In genomic region chr1:132886626-132887025, GRCm38 (mm10) we compare ENCODE assay signal across 25 mouse cellular contexts. TPM values are rescaled to one million over a fixed set of nuclear protein-coding genes. Genes with fewer than 3 reads are reported as not detected.
"Had no signal": no experiment of that assay in that cellular context is flagged by ENCODE, and none has a peak within 500 bp of the region (broad histone marks: within the 10 kb centered on the region; RNA-seq: fewer than 3 reads in every experiment).

No protein-coding gene starts in this region.

- H3K27ac ChIP-seq: gastrocnemius, adult 2 months; heart, embryonic 10.5 days; hindbrain, embryonic 12.5 days; hindbrain, embryonic 14.5 days; intestine, embryonic 15.5 days; limb, embryonic 13.5 days; limb, embryonic 15.5 days; liver, embryonic 12.5 days; liver, embryonic 14.5 days had no signal

- H3K9me3 ChIP-seq: heart, embryonic 10.5 days; heart, embryonic 12.5 days; hindbrain, embryonic 10.5 days; hindbrain, embryonic 12.5 days; intestine, embryonic 15.5 days; limb, embryonic 13.5 days; limb, embryonic 15.5 days; liver, embryonic 12.5 days had no signal

- H3K36me3 ChIP-seq: heart, embryonic 10.5 days; heart, embryonic 12.5 days; hindbrain, embryonic 10.5 days; hindbrain, embryonic 12.5 days; intestine, embryonic 15.5 days; limb, embryonic 13.5 days; limb, embryonic 15.5 days; liver, embryonic 12.5 days had no signal

- DNase-seq: gastrocnemius, adult 2 months; gastrocnemius, postnatal 10 days; gastrocnemius, postnatal 25 days; heart, adult 18-20 months; heart, postnatal 10 days; heart, postnatal 4 days; kidney, adult 18-20 months; kidney, adult 8-10 months; kidney, postnatal 10 days; kidney, postnatal 36 days had no signal

- H3K4me3 ChIP-seq: gastrocnemius, adult 2 months; heart, embryonic 10.5 days; heart, embryonic 12.5 days; hindbrain, embryonic 10.5 days; hindbrain, embryonic 12.5 days; intestine, embryonic 15.5 days; limb, embryonic 13.5 days; limb, embryonic 15.5 days; liver, embryonic 12.5 days had no signal

- H3K9ac ChIP-seq: heart, embryonic 12.5 days; hindbrain, embryonic 12.5 days; hindbrain, embryonic 14.5 days; intestine, embryonic 15.5 days; limb, embryonic 13.5 days; limb, embryonic 15.5 days; liver, embryonic 12.5 days; liver, embryonic 14.5 days had no signal

- H3K4me1 ChIP-seq: liver, embryonic 12.5 days had no signal

- H3K4me2 ChIP-seq: heart, embryonic 12.5 days; hindbrain, embryonic 12.5 days; hindbrain, embryonic 14.5 days; intestine, embryonic 15.5 days; limb, embryonic 13.5 days; limb, embryonic 15.5 days; liver, embryonic 12.5 days had no signal

- ATAC-seq: hindbrain, embryonic 16.5 days; inflammation-experienced regulatory T-cells, adult 6 months; intestine, embryonic 15.5 days; intestine, postnatal 0 days; liver, embryonic 12.5 days had no signal

RNA-seq across cellular contexts. Expression of gene Lrrn2, which starts 6.6 kb away (rescaled TPM):
- total RNA-seq: granulocyte monocyte progenitor cell, adult 5-6 weeks; liver, adult 2 months had no signal
- polyA plus RNA-seq: liver, adult 2 months had no signal
